Mouse (Mus musculus): ENCODE results near the gene Topaz1. TPM values are rescaled to one million over a fixed set of nuclear protein-coding genes. Genes with fewer than 3 reads are reported as not detected.
A peak's percentile ranks its signal among the peaks of the same experiment; 100 is the strongest.
"Not testable (repeated sequence)": the region's sequence is repeated elsewhere in the genome, so short reads cannot be mapped to it uniquely, and the experiment has no call there.

The Topaz1 gene
- total RNA-seq, 2 experiments from 2014 or later, result not detected

GRCm38 (mm10) chr9:122812386-122812785, 65.2 kb downstream of the Topaz1 start:
- DNase-seq, result no peak

- DNase-seq, result no peak
Measured at GRCm38 (mm10) chr9:122814775-122815174, 67.6 kb downstream of the Topaz1 start.

- no peak for DNase-seq
Measured at GRCm38 (mm10) chr9:122815239-122815851, 68.2 kb downstream of the Topaz1 start.

GRCm38 (mm10) chr9:122823374-122824017, 76.3 kb downstream of the Topaz1 start:
- no peak for DNase-seq

GRCm38 (mm10) chr9:122826743-122827142, 79.6 kb downstream of the Topaz1 start:
- DNase-seq, result no peak

- no peak for DNase-seq
Measured at GRCm38 (mm10) chr9:122829826-122830380, 82.8 kb downstream of the Topaz1 start.

- DNase-seq, result no peak
Measured at GRCm38 (mm10) chr9:122836126-122836525, 89.0 kb downstream of the Topaz1 start.

- DNase-seq, result peak; percentile 77
Measured at GRCm38 (mm10) chr9:122836790-122837189, 89.6 kb downstream of the Topaz1 start.

- DNase-seq, result no peak
Measured at GRCm38 (mm10) chr9:122837216-122837615, 90.1 kb downstream of the Topaz1 start.

- peak; percentile 79 for DNase-seq
Measured at GRCm38 (mm10) chr9:122837680-122838079, 90.5 kb downstream of the Topaz1 start.

- no peak for DNase-seq
Measured at GRCm38 (mm10) chr9:122843760-122844159, 96.6 kb downstream of the Topaz1 start, which contains the start of gene Gm35549. Gm35549 (minus strand) TSS chr9:122844035.

- DNase-seq, result no peak
Measured at GRCm38 (mm10) chr9:122845621-122846020, 98.5 kb downstream of the Topaz1 start.

- peak; percentile 65 for DNase-seq
Measured at GRCm38 (mm10) chr9:122846156-122846555, 99.0 kb downstream of the Topaz1 start.

GRCm38 (mm10) chr9:122847811-122848311, 100.7 kb downstream of the Topaz1 start:
- DNase-seq, result not testable (repeated sequence)

Other genes with a start within 250 kb of the Topaz1 start
- gene Tcaim, start 58.2 kb downstream of the Topaz1 start, total RNA-seq (2021), result 10 to 100 TPM; 14.9 to 17.4 TPM
- gene Gm35549, start 96.7 kb downstream of the Topaz1 start, total RNA-seq (2021), result not detected
- gene Zfp445, start 118.7 kb downstream of the Topaz1 start, total RNA-seq (2021), result 100 to 1,000 TPM; 100 to 102 TPM
- 1 to 10 TPM; 3.7 to 5.2 TPM for gene Zkscan7, start 138.3 kb downstream of the Topaz1 start, total RNA-seq (2021)
- 1 to 10 TPM; 7.8 to 9.3 TPM for gene Zfp105, start 175.7 kb downstream of the Topaz1 start, total RNA-seq (2021)
- gene 1110059G10Rik, start 203.7 kb downstream of the Topaz1 start, total RNA-seq (2021), result 10 to 100 TPM; 20.6 to 24.3 TPM
- 10 to 100 TPM; 17.5 to 24.9 TPM for gene Kif15, start 203.7 kb downstream of the Topaz1 start, total RNA-seq (2021)